Mouse (Mus musculus): ENCODE measurements around the gene Prkch. TPM values are rescaled to one million over a fixed set of nuclear protein-coding genes. Genes with fewer than 3 reads are reported as not detected.

Prkch gene
- polyA plus RNA-seq, 1 experiment from 2014 or later = 9.0 TPM

- H3K4me2 ChIP-seq (replicated peaks) = no peak overlapping the region
- no peaks in the 10 kb centered on the region for H3K36me3 ChIP-seq
- H3K27ac ChIP-seq = no peak overlapping the region
- H3K9me3 ChIP-seq = no peaks in the 10 kb centered on the region
- H3K4me3 ChIP-seq = no peak overlapping the region
- 95% methylated on average over 3 of the region's 3 CpGs for WGBS
- no peak for ATAC-seq (ENCODE audit: low FRiP score, low read depth)
- no peaks in the 10 kb centered on the region for H3K27me3 ChIP-seq
- H3K4me1 ChIP-seq = peaks cover 18% of the 10 kb centered on the region; the same call in 1 of the 2 replicates
- H3K9ac ChIP-seq = no peak overlapping the region
Measured at GRCm38 (mm10) chr12:73748373-73748772, 163.8 kb downstream of the Prkch start.

DNA sequence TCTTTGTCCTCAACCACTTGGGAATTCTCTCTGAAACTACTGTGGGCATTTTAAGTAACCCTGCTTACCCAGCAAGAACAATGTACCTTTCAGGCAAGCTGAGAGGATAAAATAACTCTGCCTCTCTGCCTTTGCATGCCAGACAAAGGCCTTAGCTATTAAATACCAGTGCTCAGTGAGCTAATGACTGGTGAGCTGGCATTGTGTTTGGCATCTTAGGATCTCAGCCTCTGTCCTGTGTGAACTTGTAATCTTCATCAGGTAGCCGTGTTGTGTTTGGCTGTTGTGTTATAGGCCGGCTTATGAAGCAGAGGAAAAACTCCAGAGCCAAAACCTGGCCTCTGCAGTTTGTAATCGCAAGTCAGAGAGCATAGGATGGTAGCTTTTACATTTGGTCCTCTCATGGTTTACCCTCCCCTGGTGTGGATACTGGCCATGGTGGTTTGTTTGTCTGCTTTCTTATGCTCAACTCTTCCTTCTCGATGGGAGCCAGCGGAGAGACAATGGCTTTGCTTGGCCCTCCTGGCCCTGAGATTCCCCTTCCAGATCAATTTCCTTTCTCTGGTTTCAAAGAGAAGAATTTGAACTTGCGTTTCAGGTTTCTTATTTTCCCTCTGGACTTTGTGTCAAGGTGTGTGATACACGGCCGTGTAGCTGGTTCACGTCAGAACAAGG, 170.0 kb downstream of the Prkch start:
- peaks cover 23% of the 10 kb centered on the region for H3K4me1 ChIP-seq
- no peaks in the 10 kb centered on the region for H3K9me3 ChIP-seq
- no peak overlapping the region for H3K4me2 ChIP-seq (replicated peaks)
- WGBS = 76% methylated on average over 9 of the region's 9 CpGs
- no peak for ATAC-seq (ENCODE audit: low FRiP score, low read depth)
- no peak overlapping the region for H3K27ac ChIP-seq
- no peaks in the 10 kb centered on the region for H3K36me3 ChIP-seq
- no peak overlapping the region for H3K4me3 ChIP-seq
- no peak overlapping the region for H3K9ac ChIP-seq
- H3K27me3 ChIP-seq = no peaks in the 10 kb centered on the region

DNA sequence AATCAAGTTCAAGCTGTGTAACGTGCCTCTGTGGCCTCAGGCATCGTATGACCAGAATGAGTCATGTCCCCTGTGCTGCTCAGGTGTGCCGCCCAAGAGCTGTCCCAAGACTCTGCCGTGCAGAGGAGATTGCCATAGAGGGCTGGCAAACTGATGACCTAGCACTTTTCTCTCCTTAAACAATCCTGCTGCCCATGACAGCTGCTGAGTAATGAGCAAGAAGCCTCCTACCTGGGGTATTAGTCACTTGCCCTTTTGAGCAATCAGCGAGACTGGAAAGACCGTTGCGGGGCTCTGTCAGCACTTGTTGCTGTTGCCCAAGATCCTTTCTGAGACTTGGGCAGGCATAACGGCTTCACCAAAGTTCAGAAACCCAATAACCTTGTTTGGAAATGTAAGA, 171.1 kb downstream of the Prkch start:
- ATAC-seq (ENCODE audit: low FRiP score, low read depth) = no peak
- H3K9ac ChIP-seq = no peak overlapping the region
- H3K27me3 ChIP-seq = 0 out of 2 replicates have a peak, but pooled peaks cover 1% of the 10 kb centered on the region
- H3K9me3 ChIP-seq = no peaks in the 10 kb centered on the region
- H3K4me2 ChIP-seq (replicated peaks) = no peak overlapping the region
- 76% methylated on average over 8 of the region's 8 CpGs for WGBS
- no peak overlapping the region for H3K27ac ChIP-seq
- H3K4me1 ChIP-seq = peaks cover 14% of the 10 kb centered on the region
- no peak overlapping the region for H3K4me3 ChIP-seq
- no peaks in the 10 kb centered on the region for H3K36me3 ChIP-seq

DNA sequence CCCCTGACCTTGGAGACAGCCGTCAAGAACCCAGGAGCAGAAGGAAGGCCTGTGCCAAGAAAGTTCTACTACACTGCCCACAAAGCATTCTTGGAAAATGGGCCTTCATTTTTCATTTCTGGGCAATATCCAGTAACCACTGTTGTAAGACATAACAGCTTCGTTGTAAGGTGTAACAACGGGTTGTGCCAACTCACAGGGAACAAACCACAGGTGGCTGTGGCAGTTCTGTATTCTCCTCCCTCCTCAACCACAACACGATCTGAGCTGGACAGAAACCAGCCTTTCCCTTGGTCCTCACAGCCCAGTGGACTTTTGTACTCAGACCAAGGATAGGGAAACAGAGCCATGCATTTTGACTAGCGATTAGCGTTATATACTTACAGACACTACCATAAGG, 171.9 kb downstream of the Prkch start:
- Histone ChIP-seq H3K36me3 (no peaks in the 10 kb centered on the region), H3K27ac (no peak overlapping the region), H3K4me3 (no peak overlapping the region), H3K9me3 (no peaks in the 10 kb centered on the region), H3K4me2 (replicated peaks) (no peak overlapping the region), H3K4me1 (peaks cover 11% of the 10 kb centered on the region), H3K9ac (no peak overlapping the region), H3K27me3 (0 out of 2 replicates have a peak, but pooled peaks cover 4% of the 10 kb centered on the region)
- no peak for ATAC-seq (ENCODE audit: low FRiP score, low read depth)
- 88% methylated on average over 6 of the region's 6 CpGs for WGBS

- Histone ChIP-seq H3K4me1 (peaks cover 16% of the 10 kb centered on the region), H3K9me3 (no peaks in the 10 kb centered on the region), H3K9ac (no peak overlapping the region), H3K36me3 (no peaks in the 10 kb centered on the region), H3K27ac (no peak overlapping the region), H3K4me3 (no peak overlapping the region), H3K27me3 (0 out of 2 replicates have a peak, but pooled peaks cover 4% of the 10 kb centered on the region), H3K4me2 (replicated peaks) (no peak overlapping the region)
- no peak for ATAC-seq (ENCODE audit: low FRiP score, low read depth)
- 45% methylated on average over 6 of the region's 6 CpGs for WGBS
Measured at GRCm38 (mm10) chr12:73762001-73762400, 177.4 kb downstream of the Prkch start.

DNA sequence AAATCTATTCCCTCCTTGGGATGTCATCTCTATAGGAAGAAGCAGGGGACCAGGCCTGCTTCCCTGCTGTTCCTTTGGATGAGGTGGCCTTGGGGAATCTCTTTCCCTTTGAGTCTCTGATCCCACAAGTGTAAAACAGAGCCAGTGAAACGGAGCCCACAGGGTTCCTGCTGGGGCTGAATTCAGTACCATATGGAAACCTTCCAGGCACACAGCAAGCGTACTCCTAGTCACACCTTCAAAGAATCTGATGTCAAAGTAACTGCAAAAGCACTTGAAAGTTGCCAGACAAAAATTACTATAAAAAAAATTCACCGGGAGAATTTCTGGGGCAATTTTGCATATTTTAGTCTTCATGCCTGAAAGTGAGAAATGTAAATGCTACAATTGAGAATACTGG, 178.2 kb downstream of the Prkch start:
- H3K27ac ChIP-seq = no peak overlapping the region
- H3K27me3 ChIP-seq = 0 out of 2 replicates have a peak, but pooled peaks cover 4% of the 10 kb centered on the region
- ATAC-seq (ENCODE audit: low FRiP score, low read depth) = no peak
- no peak overlapping the region for H3K4me2 ChIP-seq (replicated peaks)
- peaks cover 16% of the 10 kb centered on the region for H3K4me1 ChIP-seq
- no peak overlapping the region for H3K9ac ChIP-seq
- no peaks in the 10 kb centered on the region for H3K36me3 ChIP-seq
- H3K9me3 ChIP-seq = no peaks in the 10 kb centered on the region
- no peak overlapping the region for H3K4me3 ChIP-seq
- WGBS = 53% methylated on average over 3 of the region's 3 CpGs

DNA sequence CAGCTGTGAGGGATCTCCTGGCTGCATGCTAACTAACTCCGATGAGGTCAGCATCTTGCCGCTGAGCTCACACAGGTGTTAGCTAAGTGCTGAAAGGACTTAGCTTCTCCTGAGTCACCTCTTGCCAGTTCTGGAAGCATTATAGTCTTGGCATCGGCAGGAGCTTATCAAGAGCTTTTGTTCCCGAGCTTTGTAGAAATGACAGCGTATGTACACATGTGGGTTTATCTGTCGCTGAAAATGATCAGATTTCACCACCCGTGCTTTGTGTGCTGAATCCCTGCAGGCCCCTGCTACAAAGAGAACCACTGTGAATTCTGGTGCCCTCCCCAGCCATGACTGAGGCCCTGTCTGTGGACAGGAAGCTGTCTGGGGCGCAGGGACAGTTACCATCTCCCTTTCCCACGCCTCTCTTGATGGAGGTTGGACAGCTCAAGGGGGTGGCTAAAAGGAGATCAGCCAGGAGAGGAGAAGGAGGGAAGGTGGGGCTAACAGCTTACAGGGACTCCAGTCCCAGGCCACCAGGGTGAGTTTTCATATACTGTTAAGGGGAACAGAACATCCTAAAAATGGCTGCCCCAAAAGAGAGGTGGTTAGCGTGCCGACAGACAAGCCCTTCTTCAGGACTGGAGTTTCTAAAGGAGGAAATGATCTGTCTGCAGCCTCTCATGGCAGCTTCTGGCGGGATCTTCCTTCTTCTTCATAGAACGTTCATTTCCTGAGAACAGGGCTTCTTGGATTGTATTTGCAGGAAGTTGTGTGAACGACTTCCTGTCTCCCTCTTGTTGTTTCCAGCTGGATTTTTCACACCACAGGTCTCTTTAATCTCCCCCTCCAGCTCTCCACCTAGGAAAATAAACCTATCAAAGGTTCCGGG, 180.3 kb downstream of the Prkch start:
- ATAC-seq (ENCODE audit: low FRiP score, low read depth) = no peak; the same call in 1 of the 2 replicates
- Histone ChIP-seq H3K4me2 (replicated peaks) (no peak overlapping the region), H3K9ac (no peak overlapping the region), H3K4me1 (peaks cover 16% of the 10 kb centered on the region), H3K4me3 (no peak overlapping the region), H3K9me3 (no peaks in the 10 kb centered on the region), H3K27ac (peak overlapping the region; percentile 69; the same call in 1 of the 2 replicates), H3K27me3 (0 out of 2 replicates have a peak, but pooled peaks cover 4% of the 10 kb centered on the region), H3K36me3 (no peaks in the 10 kb centered on the region)
- 60% methylated on average over 15 of the region's 15 CpGs for WGBS

DNA sequence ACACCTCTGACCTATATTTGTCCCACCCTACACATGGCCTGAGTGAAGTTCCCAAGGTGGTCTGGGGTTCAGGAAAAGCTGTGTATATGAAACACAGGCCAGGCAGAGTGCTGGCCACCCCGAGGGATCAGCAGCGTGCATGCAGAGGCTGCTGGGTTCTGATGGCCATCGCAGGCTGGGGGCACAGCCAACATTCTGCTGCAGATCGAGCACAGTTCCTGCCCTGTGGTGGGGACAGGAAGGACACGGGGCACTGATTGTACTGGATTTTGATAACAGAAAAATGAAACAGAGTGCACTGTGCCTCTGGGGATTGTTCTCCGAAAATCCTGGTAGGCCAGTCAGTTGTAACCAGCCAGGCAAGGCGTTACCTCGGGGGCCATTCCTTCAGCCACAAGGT, 181.6 kb downstream of the Prkch start:
- Histone ChIP-seq H3K9ac (no peak overlapping the region), H3K36me3 (no peaks in the 10 kb centered on the region), H3K4me2 (replicated peaks) (no peak overlapping the region), H3K9me3 (no peaks in the 10 kb centered on the region), H3K27me3 (no peaks in the 10 kb centered on the region), H3K4me3 (no peak overlapping the region), H3K4me1 (peaks cover 16% of the 10 kb centered on the region), H3K27ac (no peak overlapping the region)
- 87% methylated on average over 8 of the region's 8 CpGs for WGBS
- ATAC-seq (ENCODE audit: low FRiP score, low read depth) = no peak

DNA sequence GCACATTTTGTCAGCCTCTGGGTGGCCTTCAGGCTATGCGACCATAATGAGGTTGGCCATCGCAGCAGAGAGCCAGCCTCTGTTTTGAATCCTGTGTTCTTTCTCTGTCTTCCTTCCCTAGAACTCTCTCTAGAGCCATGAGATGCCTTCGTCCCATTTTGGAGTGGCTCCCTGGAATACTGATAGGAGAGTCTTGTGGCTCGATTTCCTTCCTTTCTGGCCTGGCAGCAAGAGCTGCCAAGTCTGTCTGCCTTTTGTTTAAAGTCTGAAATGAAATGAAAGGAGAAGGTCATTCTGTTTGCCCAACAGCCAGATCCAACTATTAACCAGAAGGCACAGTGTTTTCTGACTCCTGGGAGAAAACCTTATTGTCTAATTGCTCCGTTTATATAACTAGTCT, 184.2 kb downstream of the Prkch start:
- Histone ChIP-seq H3K27ac (no peak overlapping the region), H3K36me3 (no peaks in the 10 kb centered on the region), H3K4me2 (replicated peaks) (no peak overlapping the region), H3K9me3 (no peaks in the 10 kb centered on the region), H3K27me3 (no peaks in the 10 kb centered on the region), H3K4me1 (peaks cover 11% of the 10 kb centered on the region), H3K4me3 (no peak overlapping the region), H3K9ac (no peak overlapping the region)
- ATAC-seq (ENCODE audit: low FRiP score, low read depth) = no peak
- 86% methylated on average over 5 of the region's 5 CpGs for WGBS

- Histone ChIP-seq H3K27me3 (no peaks in the 10 kb centered on the region), H3K4me1 (peaks cover 8% of the 10 kb centered on the region), H3K4me3 (no peak overlapping the region), H3K36me3 (no peaks in the 10 kb centered on the region), H3K4me2 (replicated peaks) (no peak overlapping the region), H3K9ac (no peak overlapping the region), H3K27ac (no peak overlapping the region), H3K9me3 (no peaks in the 10 kb centered on the region)
- ATAC-seq (ENCODE audit: low FRiP score, low read depth) = no peak
- WGBS = 90% methylated on average over 6 of the region's 6 CpGs
Measured at GRCm38 (mm10) chr12:73769536-73769935, 184.9 kb downstream of the Prkch start.

GRCm38 (mm10) chr12:73770771-73771170, 186.2 kb downstream of the Prkch start:
- no peak overlapping the region for H3K4me2 ChIP-seq (replicated peaks)
- H3K9me3 ChIP-seq = no peaks in the 10 kb centered on the region
- peaks cover 6% of the 10 kb centered on the region; the same call in 1 of the 2 replicates for H3K4me1 ChIP-seq
- H3K27me3 ChIP-seq = no peaks in the 10 kb centered on the region
- WGBS = 88% methylated on average over 1 of the region's 1 CpGs
- H3K4me3 ChIP-seq = no peak overlapping the region
- H3K27ac ChIP-seq = no peak overlapping the region
- no peaks in the 10 kb centered on the region for H3K36me3 ChIP-seq
- no peak overlapping the region for H3K9ac ChIP-seq
- ATAC-seq (ENCODE audit: low FRiP score, low read depth) = no peak

- Histone ChIP-seq H3K36me3 (no peaks in the 10 kb centered on the region), H3K27ac (peak overlapping the region; percentile 70), H3K9ac (no peak overlapping the region), H3K4me3 (no peak overlapping the region), H3K9me3 (no peaks in the 10 kb centered on the region), H3K4me2 (replicated peaks) (no peak overlapping the region), H3K4me1 (peaks cover 21% of the 10 kb centered on the region), H3K27me3 (no peaks in the 10 kb centered on the region)
- 70% methylated on average over 7 of the region's 7 CpGs for WGBS
- ATAC-seq (ENCODE audit: low FRiP score, low read depth) = peak; percentile 71; the same call in 1 of the 2 replicates
Measured at GRCm38 (mm10) chr12:73774793-73775385, 190.3 kb downstream of the Prkch start.
